13 mouse cellular contexts compared by ENCODE assay signal in genomic region chr7:65978996-65979823, GRCm38 (mm10).
DNase-seq lines count a peak whose midpoint lies in the region; ATAC-seq and TF ChIP-seq lines count a peak whose summit lies in the region.
"Had no signal": no experiment of that assay in that cellular context is flagged by ENCODE, and none has a peak within 500 bp of the region (broad histone marks: within the 10 kb centered on the region; RNA-seq: fewer than 3 reads in every experiment).

No protein-coding gene starts in this region.

- no peak overlapping the region for H3K4me3 ChIP-seq in liver, postnatal 0 days (ENCODE audit: low read depth, low read length)
- no peak overlapping the region for H3K4me3 ChIP-seq in liver, embryonic 11.5 days (ENCODE audit: low read depth, low read length)
- H3K4me3 ChIP-seq: hindbrain, embryonic 10.5 days; liver, embryonic 15.5 days had no signal

- no peak for TF ChIP-seq EP300 in liver, postnatal 0 days (IDR thresholded peaks at IDR 0.05; ENCODE audit: low read depth)

- no peak overlapping the region for H3K9ac ChIP-seq in liver, postnatal 0 days (replicated peaks)
- no peak overlapping the region for H3K9ac ChIP-seq in liver, embryonic 11.5 days (ENCODE audit: low read depth, low read length)
- H3K9ac ChIP-seq: liver, embryonic 15.5 days had no signal

- intact Hi-C loops in heart, postnatal 14 days (cut with DNase I) = no loop called here

- no peaks in the 10 kb centered on the region for H3K27me3 ChIP-seq in liver, postnatal 0 days (ENCODE audit: insufficient read depth, low read length)
- H3K27me3 ChIP-seq in liver, embryonic 11.5 days (replicated peaks; ENCODE audit: control insufficient read depth, insufficient read depth, low read length) = no peaks in the 10 kb centered on the region
- H3K27me3 ChIP-seq: liver, embryonic 15.5 days had no signal

- peak; percentile 50; the same call in 1 of the 2 replicates for ATAC-seq in liver, postnatal 0 days
- no peak for ATAC-seq in liver, embryonic 11.5 days (replicated peaks; ENCODE audit: low FRiP score)
- ATAC-seq: forebrain, embryonic 14.5 days had no signal

- H3K27ac ChIP-seq in liver, postnatal 0 days (ENCODE audit: low read depth) = no peak overlapping the region
- H3K27ac ChIP-seq in liver, embryonic 11.5 days (ENCODE audit: low read depth, low read length) = no peak overlapping the region
- H3K27ac ChIP-seq: hindbrain, embryonic 10.5 days; liver, embryonic 15.5 days had no signal

- no peaks in the 10 kb centered on the region for H3K9me3 ChIP-seq in liver, postnatal 0 days (ENCODE audit: low read length)
- no peaks in the 10 kb centered on the region for H3K9me3 ChIP-seq in liver, embryonic 11.5 days (ENCODE audit: control insufficient read depth, low read length)
- H3K9me3 ChIP-seq: hindbrain, embryonic 10.5 days; liver, embryonic 15.5 days had no signal

- H3K36me3 ChIP-seq in liver, postnatal 0 days (replicated peaks; ENCODE audit: insufficient read depth, low read length) = 0 out of 2 replicates have a peak, but pooled peaks cover 2% of the 10 kb centered on the region
- no peaks in the 10 kb centered on the region for H3K36me3 ChIP-seq in liver, embryonic 11.5 days (ENCODE audit: control insufficient read depth, insufficient read depth, low read length)
- H3K36me3 ChIP-seq: hindbrain, embryonic 10.5 days; liver, embryonic 15.5 days had no signal

- H3K4me1 ChIP-seq in liver, postnatal 0 days (ENCODE audit: insufficient read depth) = 0 out of 2 replicates have a peak, but pooled peaks cover 4% of the 10 kb centered on the region
- H3K4me1 ChIP-seq in liver, embryonic 11.5 days (replicated peaks; ENCODE audit: control insufficient read depth, insufficient read depth, low read length) = no peaks in the 10 kb centered on the region
- H3K4me1 ChIP-seq: liver, embryonic 15.5 days had no signal

- DNase-seq in adrenal gland, postnatal 36 days = peak; percentile 12 to 15
- DNase-seq in adrenal gland, postnatal 25 days = no peak
- no peak for DNase-seq in liver, postnatal 0 days
- DNase-seq in liver, embryonic 11.5 days (ENCODE audit: low spot score) = no peak
- peak; percentile 35 to 59 for DNase-seq in heart, postnatal 14 days
- peak; percentile 54 for DNase-seq in lung, postnatal 10 days
- no peak for DNase-seq in cerebellum, postnatal 36 days
- no peak for DNase-seq in right cerebral cortex, postnatal 10 days (ENCODE audit: low spot score in 2 of 2)
- DNase-seq: B cell, adult 2 months; layer of hippocampus, adult 9-11 months had no signal

- H3K4me2 ChIP-seq in liver, postnatal 0 days (ENCODE audit: low read depth, low read length) = no peak overlapping the region
- no peak overlapping the region for H3K4me2 ChIP-seq in liver, embryonic 11.5 days
- H3K4me2 ChIP-seq: liver, embryonic 15.5 days had no signal

- WGBS in liver, postnatal 0 days (ENCODE audit: insufficient replicate concordance) = 67% methylated on average over 11 of the region's 11 CpGs
- 75% methylated on average over 11 of the region's 11 CpGs for WGBS in liver, embryonic 11.5 days

- no peak for TF ChIP-seq CTCF in liver, postnatal 0 days (IDR thresholded peaks at IDR 0.05; ENCODE audit: low read depth)

Comparison
In these comparisons a context has a peak if more than half of its experiments do, and no peak if none do; other contexts are left out.
1. DNase-seq: peak in adrenal gland, postnatal 36 days (2 of 2), heart, postnatal 14 days (2 of 2) and lung, postnatal 10 days (single experiment); none in adrenal gland, postnatal 25 days (single experiment), liver, postnatal 0 days (single experiment), liver, embryonic 11.5 days (single experiment), cerebellum, postnatal 36 days (0 of 2) and right cerebral cortex, postnatal 10 days (0 of 2).